Mouse (Mus musculus) small intestine, adult 2 months (tissue): ENCODE data around the gene Mmp24.

Experiments used
- CTCF ChIP-seq: fragments of 200-500 bp; IDR thresholded peaks from 2 replicates; pipeline ENCODE4 v1.5.1; 2012; ENCODE audit warnings: low read depth, mild to moderate bottlenecking, control low read depth, inconsistent platforms, low read length, moderate library complexity, mixed read lengths; ENCODE audit not compliant: insufficient replicate concordance, insufficient read length; ENCODE audit errors: extremely low read depth
- POLR2A ChIP-seq: fragments of 200-500 bp; IDR thresholded peaks from 2 replicates; pipeline ENCODE4 v1.6.1; 2012; ENCODE audit warnings: low read depth, mild to moderate bottlenecking, control low read depth, inconsistent platforms, low read length, moderate library complexity

DNA sequence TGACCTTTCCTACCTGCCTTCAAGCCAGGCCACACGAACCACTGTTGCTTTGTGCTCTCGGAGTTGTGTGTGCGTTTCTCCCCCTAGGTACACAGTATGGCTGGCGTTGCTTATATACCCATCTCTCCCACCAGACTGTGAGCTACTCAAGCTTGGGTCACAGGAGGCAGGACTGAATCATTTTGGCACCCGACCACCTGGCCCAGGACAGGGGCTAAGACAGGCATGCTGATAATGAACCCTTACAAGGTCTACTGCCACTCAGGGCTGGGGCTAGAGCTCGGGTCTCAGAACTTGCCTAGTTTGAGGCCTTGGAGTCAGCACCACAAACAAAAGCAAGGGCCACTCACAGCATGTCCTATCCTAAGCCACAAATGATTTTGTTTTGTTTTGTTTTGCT, 86.4 kb downstream of the Mmp24 start:
- TF ChIP-seq CTCF (no peak), POLR2A (no peak)
